Mouse (Mus musculus) olfactory bulb, adult 2 months (tissue): ENCODE data around the gene Klhl35.

Source experiments
- CTCF ChIP-seq: fragments of 200-500 bp; IDR thresholded peaks from 2 replicates; pipeline ENCODE4 v1.5.1; 2012; ENCODE audit warnings: low read depth, mild to moderate bottlenecking, low read length, moderate library complexity; ENCODE audit not compliant: insufficient read depth
- POLR2A ChIP-seq: fragments of 200-500 bp; IDR thresholded peaks from 2 replicates; pipeline ENCODE4 v1.6.1; 2012; ENCODE audit warnings: mild to moderate bottlenecking, low read depth, low read length, moderate library complexity; ENCODE audit not compliant: insufficient read depth

DNA sequence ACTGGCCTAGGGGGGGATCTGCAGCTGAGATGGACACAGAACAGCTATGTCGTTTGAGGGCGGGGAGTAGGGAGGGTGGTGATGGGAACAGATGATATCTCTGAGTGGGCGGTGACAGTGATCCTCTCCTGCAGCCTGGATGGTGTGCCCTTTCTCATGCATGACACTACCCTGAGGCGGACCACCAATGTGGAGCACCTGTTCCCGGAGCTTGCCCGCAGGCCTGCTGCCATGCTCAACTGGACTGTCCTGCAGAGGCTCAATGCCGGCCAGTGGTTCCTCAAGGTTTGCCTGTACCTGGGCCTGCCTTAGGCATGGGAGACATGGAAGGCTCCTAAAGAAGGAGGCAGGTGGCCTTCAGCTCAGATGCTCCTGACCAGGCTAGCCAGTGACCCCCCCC lies 12.9 kb upstream of the Klhl35 start:
- 0 out of 2 replicates have a peak, but pooled peaks have one; percentile 5 for TF ChIP-seq CTCF
- TF ChIP-seq POLR2A = no peak
